Comparison of ENCODE assay signal across 8 mouse cellular contexts in genomic region chr11:100701301-100701700, GRCm38 (mm10). TPM values are rescaled to one million over a fixed set of nuclear protein-coding genes. Genes with fewer than 3 reads are reported as not detected.
DNase-seq lines count a peak whose midpoint lies in the region; ATAC-seq and TF ChIP-seq lines count a peak whose summit lies in the region.

No protein-coding gene starts in this region.

- peaks cover 20% of the 10 kb centered on the region for H3K36me3 ChIP-seq in ES-E14 (ENCODE audit: control insufficient read depth, insufficient read depth, low read length, poor library complexity, severe bottlenecking)
- peaks cover 24% of the 10 kb centered on the region for H3K36me3 ChIP-seq in intestine, postnatal 0 days (ENCODE audit: control insufficient read depth, insufficient read depth)
- H3K36me3 ChIP-seq in neural tube, embryonic 15.5 days = peaks cover 23% of the 10 kb centered on the region

- DNase-seq in ES-E14 (ENCODE audit: low read depth, low spot score) = no peak
- DNase-seq in heart, adult 18-20 months = peak; percentile 75 to 83
- peak; percentile 81 for DNase-seq in lung, adult 18-20 months
- DNase-seq in right cerebral cortex, postnatal 36 days (ENCODE audit: low spot score in 2 of 2) = no peak

- no peak for ATAC-seq in intestine, postnatal 0 days
- ATAC-seq in neural tube, embryonic 15.5 days (ENCODE audit: low FRiP score) = no peak
- no peak for ATAC-seq in activated CD4-positive, CD25-positive, alpha-beta regulatory T cell, adult 4 months

- H3K27me3 ChIP-seq in intestine, postnatal 0 days (replicated peaks; ENCODE audit: control insufficient read depth, insufficient read depth, low read length) = no peaks in the 10 kb centered on the region
- no peaks in the 10 kb centered on the region for H3K27me3 ChIP-seq in neural tube, embryonic 15.5 days (replicated peaks)

- H3K9ac ChIP-seq in ES-E14 (ENCODE audit: insufficient read depth, low read depth, low read length, poor library complexity, severe bottlenecking) = no peak overlapping the region
- H3K9ac ChIP-seq in intestine, postnatal 0 days (ENCODE audit: low read depth, low read length) = no peak overlapping the region
- H3K9ac ChIP-seq in neural tube, embryonic 15.5 days (replicated peaks) = no peak overlapping the region

- no peak for TF ChIP-seq POLR2A in bone marrow, adult 2 months (IDR thresholded peaks at IDR 0.05; ENCODE audit: borderline replicate concordance, control insufficient read depth, low read depth, low read length)

- in situ Hi-C loops in ES-E14 (cut with MboI; ENCODE audit: low sequenced_read_pairs in 2 of 2, unreplicated experiment in 2 of 2) = no loop called here

- H3K27ac ChIP-seq in ES-E14 (ENCODE audit: insufficient read depth, low read depth, low read length, poor library complexity, severe bottlenecking) = no peak overlapping the region
- no peak overlapping the region; the same call in 1 of the 2 replicates for H3K27ac ChIP-seq in bone marrow, adult 2 months (ENCODE audit: control insufficient read depth, insufficient read depth, low read depth, low read length, poor library complexity)
- H3K27ac ChIP-seq in intestine, postnatal 0 days (ENCODE audit: low read depth, low read length) = no peak overlapping the region
- no peak overlapping the region for H3K27ac ChIP-seq in neural tube, embryonic 15.5 days (replicated peaks)

- TF ChIP-seq CTCF in bone marrow, adult 2 months (IDR thresholded peaks at IDR 0.05; ENCODE audit: control insufficient read depth, insufficient read depth, low read length) = no peak
- TF ChIP-seq CTCF in intestine, postnatal 0 days (IDR thresholded peaks at IDR 0.05; ENCODE audit: low read depth) = no peak

- WGBS in bone marrow, adult 2 months = 36% methylated on average over 14 of the region's 14 CpGs
- WGBS in intestine, postnatal 0 days = 12% methylated on average over 14 of the region's 14 CpGs
- 6% methylated on average over 14 of the region's 14 CpGs for WGBS in neural tube, embryonic 15.5 days

- H3K9me3 ChIP-seq in ES-E14 (ENCODE audit: control insufficient read depth, insufficient read depth, low read depth, low read length) = no peaks in the 10 kb centered on the region
- no peaks in the 10 kb centered on the region for H3K9me3 ChIP-seq in intestine, postnatal 0 days (ENCODE audit: control insufficient read depth)
- no peaks in the 10 kb centered on the region for H3K9me3 ChIP-seq in neural tube, embryonic 15.5 days (replicated peaks)

- peak overlapping the region; percentile 48 for H3K4me2 ChIP-seq in intestine, postnatal 0 days (replicated peaks; ENCODE audit: low read depth)
- peak overlapping the region; percentile 45 for H3K4me2 ChIP-seq in neural tube, embryonic 15.5 days

- peaks cover 2 to 16% of the 10 kb centered on the region in 2 experiments; a peak in 1 of 4 replicates for H3K4me1 ChIP-seq in ES-E14 (ENCODE audit: control insufficient read depth in 2 of 2, insufficient read depth in 2 of 2, low read length in 2 of 2, poor library complexity in 1 of 2)
- H3K4me1 ChIP-seq in bone marrow, adult 2 months (ENCODE audit: control insufficient read depth, insufficient read depth, low read length) = peaks cover 5% of the 10 kb centered on the region; the same call in 1 of the 2 replicates
- 0 out of 2 replicates have a peak, but pooled peaks cover 4% of the 10 kb centered on the region for H3K4me1 ChIP-seq in intestine, postnatal 0 days (replicated peaks; ENCODE audit: control insufficient read depth, insufficient read depth, low read length)
- peaks cover 9% of the 10 kb centered on the region for H3K4me1 ChIP-seq in neural tube, embryonic 15.5 days

- peak overlapping the region; percentile 20 to 39; a peak in 2 of 4 replicates for H3K4me3 ChIP-seq in ES-E14 (ENCODE audit: insufficient read depth in 1 of 2, low read depth in 1 of 2, low read length in 2 of 2, poor library complexity in 1 of 2, severe bottlenecking in 1 of 2)
- peak overlapping the region; percentile 87 for H3K4me3 ChIP-seq in bone marrow, adult 2 months (replicated peaks; ENCODE audit: control insufficient read depth, low read depth, low read length)
- H3K4me3 ChIP-seq in intestine, postnatal 0 days (ENCODE audit: low read depth, low read length) = no peak overlapping the region
- 0 out of 2 replicates have a peak overlapping the region, but pooled peaks have one; percentile 16 for H3K4me3 ChIP-seq in neural tube, embryonic 15.5 days (replicated peaks)

TF ChIP-seq in ES-E14, 5 proteins besides CTCF, POLR2A, EP300 and RAD21:
- TF ChIP-seq ZC3H11A (IDR thresholded peaks at IDR 0.05; ENCODE audit: borderline replicate concordance, low read depth, low read length) (no peak), ZNF384 (IDR thresholded peaks at IDR 0.05; ENCODE audit: low read depth, low read length) (no peak), MAFK (IDR thresholded peaks at IDR 0.05; ENCODE audit: insufficient read depth, low read depth, low read length) (no peak), CHD2 (IDR thresholded peaks at IDR 0.05; ENCODE audit: low read depth, low read length) (no peak), HCFC1 (IDR thresholded peaks at IDR 0.05; ENCODE audit: borderline replicate concordance, insufficient read depth, low read length) (no peak)

RNA-seq across cellular contexts. Expression of gene Dhx58, which starts 2.8 kb away (rescaled TPM):
- 2.3 and 4.1 TPM in 2 replicates for total RNA-seq in ES-E14 (2012; rRNA removed)
- 13.2 and 34.6 TPM in 2 replicates for polyA plus RNA-seq in bone marrow, adult 2 months (2011; ENCODE audit: insufficient read depth, insufficient read length, low replicate concordance, missing spikeins)
- total RNA-seq in heart, adult 18-20 months (2021) = 1 to 10 TPM in 1 of 2 experiments, under 1 TPM in 1; 0.60 to 1.0 TPM
- polyA plus RNA-seq in intestine, postnatal 0 days (2015; fragmentation: Nextera tagmentation; extraction: Ambion mirVana) = 9.8 and 10.0 TPM in 2 replicates
- 2.7 and 4.4 TPM in 2 replicates for polyA plus RNA-seq in neural tube, embryonic 15.5 days (2015; fragmentation: Nextera tagmentation; extraction: Ambion mirVana)
- polyA plus RNA-seq in activated CD4-positive, CD25-positive, alpha-beta regulatory T cell, adult 4 months (2017; shearing (Covaris generic)) = 10 to 100 TPM; 25.3 to 42.0 TPM

RNA-seq across cellular contexts. Expression of gene Zfp385c, which starts 9.0 kb away (rescaled TPM):
- total RNA-seq in ES-E14 (2012; rRNA removed) = 0.09 and 0.37 TPM in 2 replicates
- not detected in 2 replicates for polyA plus RNA-seq in bone marrow, adult 2 months (2011; ENCODE audit: insufficient read depth, insufficient read length, low replicate concordance, missing spikeins)
- total RNA-seq in heart, adult 18-20 months (2021) = under 1 TPM; 0.12 to 0.44 TPM
- polyA plus RNA-seq in intestine, postnatal 0 days (2015; fragmentation: Nextera tagmentation; extraction: Ambion mirVana) = 0.09 and 0.20 TPM in 2 replicates
- 0.77 TPM in 2 replicates for polyA plus RNA-seq in neural tube, embryonic 15.5 days (2015; fragmentation: Nextera tagmentation; extraction: Ambion mirVana)
- under 1 TPM in 1 of 2 experiments, not detected in 1; 0.17 TPM for polyA plus RNA-seq in activated CD4-positive, CD25-positive, alpha-beta regulatory T cell, adult 4 months (2017; shearing (Covaris generic))

RNA-seq across cellular contexts. Expression of gene Kat2a, which starts 11.0 kb away (rescaled TPM):
- total RNA-seq in ES-E14 (2012; rRNA removed) = 40.8 and 44.4 TPM in 2 replicates
- polyA plus RNA-seq in bone marrow, adult 2 months (2011; ENCODE audit: insufficient read depth, insufficient read length, low replicate concordance, missing spikeins) = 7.6 and 16.3 TPM in 2 replicates
- 10 to 100 TPM; 12.2 to 14.7 TPM for total RNA-seq in heart, adult 18-20 months (2021)
- 11.8 and 12.3 TPM in 2 replicates for polyA plus RNA-seq in intestine, postnatal 0 days (2015; fragmentation: Nextera tagmentation; extraction: Ambion mirVana)
- 64.4 and 67.2 TPM in 2 replicates for polyA plus RNA-seq in neural tube, embryonic 15.5 days (2015; fragmentation: Nextera tagmentation; extraction: Ambion mirVana)
- polyA plus RNA-seq in activated CD4-positive, CD25-positive, alpha-beta regulatory T cell, adult 4 months (2017; shearing (Covaris generic)) = 10 to 100 TPM; 11.2 to 13.3 TPM

RNA-seq across cellular contexts. Expression of gene Hspb9, which starts 12.3 kb away (rescaled TPM):
- 0.49 and 1.6 TPM in 2 replicates for total RNA-seq in ES-E14 (2012; rRNA removed)
- polyA plus RNA-seq in bone marrow, adult 2 months (2011; ENCODE audit: insufficient read depth, insufficient read length, low replicate concordance, missing spikeins) = not detected in 2 replicates
- not detected for total RNA-seq in heart, adult 18-20 months (2021)
- 0.44 and 0.65 TPM in 2 replicates for polyA plus RNA-seq in intestine, postnatal 0 days (2015; fragmentation: Nextera tagmentation; extraction: Ambion mirVana)
- polyA plus RNA-seq in neural tube, embryonic 15.5 days (2015; fragmentation: Nextera tagmentation; extraction: Ambion mirVana) = 0.43 TPM in 1 of 2 replicates, not detected in the other
- under 1 TPM; 0.70 to 0.78 TPM for polyA plus RNA-seq in activated CD4-positive, CD25-positive, alpha-beta regulatory T cell, adult 4 months (2017; shearing (Covaris generic))

RNA-seq across cellular contexts. Expression of gene Rab5c, which starts 36.7 kb away (rescaled TPM):
- 83.8 and 124 TPM in 2 replicates for total RNA-seq in ES-E14 (2012; rRNA removed)
- polyA plus RNA-seq in bone marrow, adult 2 months (2011; ENCODE audit: insufficient read depth, insufficient read length, low replicate concordance, missing spikeins) = 91.8 and 126 TPM in 2 replicates
- 10 to 100 TPM; 53.9 to 59.8 TPM for total RNA-seq in heart, adult 18-20 months (2021)
- polyA plus RNA-seq in intestine, postnatal 0 days (2015; fragmentation: Nextera tagmentation; extraction: Ambion mirVana) = 62.2 and 62.7 TPM in 2 replicates
- polyA plus RNA-seq in neural tube, embryonic 15.5 days (2015; fragmentation: Nextera tagmentation; extraction: Ambion mirVana) = 41.8 and 49.8 TPM in 2 replicates
- polyA plus RNA-seq in activated CD4-positive, CD25-positive, alpha-beta regulatory T cell, adult 4 months (2017; shearing (Covaris generic)) = 10 to 100 TPM; 29.0 to 44.1 TPM

Comparison
In these comparisons a context has a peak if more than half of its experiments do, and no peak if none do; other contexts are left out.
1. DNase-seq: peak in heart, adult 18-20 months (2 of 2) and lung, adult 18-20 months (2 of 2); none in ES-E14 (single experiment) and right cerebral cortex, postnatal 36 days (0 of 2).